Mouse (Mus musculus): Measurements from ENCODE around the gene Foxp1.

- TF ChIP-seq CTCF (IDR thresholded peaks at IDR 0.05; ENCODE audit: borderline replicate concordance, extremely low read depth, insufficient read depth, insufficient read length) (no peak), POLR2A (IDR thresholded peaks at IDR 0.05; ENCODE audit: borderline replicate concordance, extremely low read depth, insufficient read depth, insufficient read length, poor library complexity, severe bottlenecking) (no peak)
Measured at GRCm38 (mm10) chr6:98945496-98946412, 576.8 kb downstream of the Foxp1 start.

Data from brain, embryonic 14.5 days (tissue).